Mouse (Mus musculus): ENCODE results near the gene Mast3.

- no peak for TF ChIP-seq CTCF (IDR thresholded peaks at IDR 0.05; ENCODE audit: control insufficient read depth, insufficient read depth, insufficient read length)
- TF ChIP-seq FOSL1 (IDR thresholded peaks at IDR 0.05; ENCODE audit: insufficient read depth, low read length, poor library complexity, severe bottlenecking) = no peak
Observed at GRCm38 (mm10) chr8:70765838-70766570, 38.9 kb downstream of the Mast3 start.
